Comparison of ENCODE assay signal across 8 mouse cellular contexts in the genomic region with DNA sequence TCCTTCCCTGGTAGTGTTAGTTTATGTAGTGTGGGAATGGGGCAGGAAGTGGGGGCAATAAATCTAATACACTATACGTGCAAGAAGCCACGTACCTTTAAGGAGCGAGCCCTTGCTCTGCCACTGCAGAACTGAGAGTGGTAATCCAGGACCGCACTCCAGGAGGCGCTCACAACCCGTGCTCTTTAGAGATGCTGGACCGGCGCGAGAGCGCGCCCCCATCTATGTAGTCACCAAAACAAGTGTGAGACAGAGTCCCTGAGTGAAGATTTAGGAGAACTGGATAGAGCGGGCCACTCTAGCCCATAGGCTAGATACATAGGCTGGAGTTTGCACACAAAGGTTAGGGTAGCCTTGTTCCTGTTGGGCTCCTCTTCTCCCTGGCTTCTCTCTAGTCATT. TPM values are rescaled to one million over a fixed set of nuclear protein-coding genes. Genes with fewer than 3 reads are reported as not detected.
A peak's percentile ranks its signal among the peaks of the same experiment; 100 is the strongest.
DNase-seq lines count a peak whose midpoint lies in the region; ATAC-seq and TF ChIP-seq lines count a peak whose summit lies in the region.

No protein-coding gene starts in this region.

- ATAC-seq in activated CD4-positive, CD25-positive, alpha-beta regulatory T cell, adult 4 months: peak; percentile 48
- ATAC-seq in kidney, postnatal 0 days (replicated peaks; ENCODE audit: low FRiP score, low read depth): peak; percentile 66
- peak; percentile 26; the same call in 1 of the 2 replicates for ATAC-seq in liver, embryonic 12.5 days
- no peak for ATAC-seq in neural tube, embryonic 15.5 days (ENCODE audit: low FRiP score)

- no peak overlapping the region for H3K27ac ChIP-seq in kidney, postnatal 0 days
- no peak overlapping the region for H3K27ac ChIP-seq in liver, embryonic 12.5 days
- no peak overlapping the region for H3K27ac ChIP-seq in neural tube, embryonic 15.5 days (replicated peaks)
- H3K27ac ChIP-seq in testis, adult 2 months (ENCODE audit: control insufficient read depth, insufficient read depth, low read depth, low read length): no peak overlapping the region

- H3K4me2 ChIP-seq in kidney, postnatal 0 days (ENCODE audit: low read length): no peak overlapping the region
- H3K4me2 ChIP-seq in liver, embryonic 12.5 days: peak overlapping the region; percentile 8
- H3K4me2 ChIP-seq in neural tube, embryonic 15.5 days: peak overlapping the region; percentile 17; the same call in 1 of the 2 replicates

- no peak overlapping the region for H3K9ac ChIP-seq in kidney, postnatal 0 days (ENCODE audit: low read depth, low read length)
- H3K9ac ChIP-seq in liver, embryonic 12.5 days: no peak overlapping the region
- H3K9ac ChIP-seq in neural tube, embryonic 15.5 days (replicated peaks): no peak overlapping the region

- DNase-seq in 3134 (ENCODE audit: extremely low read depth, insufficient read length, low spot score): peak; percentile 67
- DNase-seq in embryo, embryonic 10.5 days (ENCODE audit: low spot score): peak; percentile 90
- DNase-seq in heart, adult 8-10 months (ENCODE audit: low spot score): peak; percentile 78
- DNase-seq in kidney, postnatal 0 days (ENCODE audit: low spot score): peak; percentile 91

- H3K36me3 ChIP-seq in kidney, postnatal 0 days (ENCODE audit: insufficient read depth, low read length): no peaks in the 10 kb centered on the region
- no peaks in the 10 kb centered on the region for H3K36me3 ChIP-seq in liver, embryonic 12.5 days
- peaks cover 6% of the 10 kb centered on the region for H3K36me3 ChIP-seq in neural tube, embryonic 15.5 days
- no peaks in the 10 kb centered on the region for H3K36me3 ChIP-seq in testis, adult 2 months (ENCODE audit: control insufficient read depth, insufficient read depth, low read length)

- TF ChIP-seq POLR2A in testis, adult 2 months (IDR thresholded peaks at IDR 0.05; ENCODE audit: control insufficient read depth, low read depth, low read length): no peak

- H3K4me1 ChIP-seq in kidney, postnatal 0 days (replicated peaks; ENCODE audit: insufficient read depth, low read length): no peaks in the 10 kb centered on the region
- H3K4me1 ChIP-seq in liver, embryonic 12.5 days: peaks cover 21% of the 10 kb centered on the region
- H3K4me1 ChIP-seq in neural tube, embryonic 15.5 days: peaks cover 32% of the 10 kb centered on the region
- H3K4me1 ChIP-seq in testis, adult 2 months (ENCODE audit: control insufficient read depth, insufficient read depth, low read length): no peaks in the 10 kb centered on the region; the same call in 1 of the 2 replicates

- WGBS in kidney, postnatal 0 days: 1% methylated on average over 12 of the region's 12 CpGs
- 5% methylated on average over 12 of the region's 12 CpGs for WGBS in liver, embryonic 12.5 days (ENCODE audit: insufficient replicate concordance)
- WGBS in neural tube, embryonic 15.5 days: 3% methylated on average over 12 of the region's 12 CpGs

- no peak overlapping the region for H3K4me3 ChIP-seq in kidney, postnatal 0 days (replicated peaks; ENCODE audit: low read depth, low read length)
- H3K4me3 ChIP-seq in liver, embryonic 12.5 days: no peak overlapping the region
- no peak overlapping the region for H3K4me3 ChIP-seq in neural tube, embryonic 15.5 days (replicated peaks)
- no peak overlapping the region for H3K4me3 ChIP-seq in testis, adult 2 months (ENCODE audit: control insufficient read depth, low read depth, low read length)

- no peaks in the 10 kb centered on the region for H3K9me3 ChIP-seq in kidney, postnatal 0 days (replicated peaks; ENCODE audit: low read length)
- H3K9me3 ChIP-seq in liver, embryonic 12.5 days (replicated peaks): no peaks in the 10 kb centered on the region
- H3K9me3 ChIP-seq in neural tube, embryonic 15.5 days (replicated peaks): no peaks in the 10 kb centered on the region

- TF ChIP-seq CTCF in kidney, postnatal 0 days (IDR thresholded peaks at IDR 0.05; ENCODE audit: low read depth): peak; percentile 89
- TF ChIP-seq CTCF in testis, adult 2 months (IDR thresholded peaks at IDR 0.05; ENCODE audit: control insufficient read depth, insufficient read depth, insufficient replicate concordance, low read depth, low read length): peak; percentile 62; the same call in 1 of the 2 replicates

- no peaks in the 10 kb centered on the region for H3K27me3 ChIP-seq in kidney, postnatal 0 days (ENCODE audit: insufficient read depth, low read length)
- H3K27me3 ChIP-seq in liver, embryonic 12.5 days (replicated peaks): no peaks in the 10 kb centered on the region
- no peaks in the 10 kb centered on the region for H3K27me3 ChIP-seq in neural tube, embryonic 15.5 days (replicated peaks)
- H3K27me3 ChIP-seq in testis, adult 2 months (ENCODE audit: control insufficient read depth, insufficient read depth, low read length): no peaks in the 10 kb centered on the region

RNA-seq across cellular contexts. Expression of a gene that starts 2.7 kb away (rescaled TPM):
- polyA plus RNA-seq in activated CD4-positive, CD25-positive, alpha-beta regulatory T cell, adult 4 months (2017; shearing (Covaris generic)): 10 to 100 TPM; 13.2 to 13.3 TPM
- total RNA-seq in heart, adult 8-10 months (2022): 10 to 100 TPM; 40.8 to 42.0 (median 40.9) TPM
- polyA plus RNA-seq in kidney, postnatal 0 days (2015; fragmentation: Nextera tagmentation; extraction: Ambion mirVana): 74.6 and 74.7 TPM in 2 replicates
- polyA plus RNA-seq in liver, embryonic 12.5 days (2016; fragmentation: Nextera tagmentation; extraction: Ambion mirVana): 22.4 and 22.6 TPM in 2 replicates
- 199 and 224 TPM in 2 replicates for polyA plus RNA-seq in neural tube, embryonic 15.5 days (2015; fragmentation: Nextera tagmentation; extraction: Ambion mirVana)
- 155 and 178 TPM in 2 replicates for polyA plus RNA-seq in testis, adult 2 months (2012; rRNA removed)

RNA-seq across cellular contexts. Expression of a gene that starts 11.8 kb away (rescaled TPM):
- 1 to 10 TPM; 2.2 to 3.2 TPM for polyA plus RNA-seq in activated CD4-positive, CD25-positive, alpha-beta regulatory T cell, adult 4 months (2017; shearing (Covaris generic))
- 1 to 10 TPM in 1 of 4 experiments, under 1 TPM in 2, not detected in 1; 0.41 to 1.2 (median 0.87) TPM for total RNA-seq in heart, adult 8-10 months (2022)
- polyA plus RNA-seq in kidney, postnatal 0 days (2015; fragmentation: Nextera tagmentation; extraction: Ambion mirVana): 40.9 and 46.8 TPM in 2 replicates
- polyA plus RNA-seq in liver, embryonic 12.5 days (2016; fragmentation: Nextera tagmentation; extraction: Ambion mirVana): 2.9 and 3.6 TPM in 2 replicates
- polyA plus RNA-seq in neural tube, embryonic 15.5 days (2015; fragmentation: Nextera tagmentation; extraction: Ambion mirVana): 74.8 and 94.6 TPM in 2 replicates
- 11.8 and 14.8 TPM in 2 replicates for polyA plus RNA-seq in testis, adult 2 months (2012; rRNA removed)

RNA-seq across cellular contexts. Expression of a gene that starts 16.2 kb away (rescaled TPM):
- polyA plus RNA-seq in activated CD4-positive, CD25-positive, alpha-beta regulatory T cell, adult 4 months (2017; shearing (Covaris generic)): 100 to 1,000 TPM; 234 to 326 TPM
- 100 to 1,000 TPM; 151 to 179 (median 164) TPM for total RNA-seq in heart, adult 8-10 months (2022)
- polyA plus RNA-seq in kidney, postnatal 0 days (2015; fragmentation: Nextera tagmentation; extraction: Ambion mirVana): 304 and 321 TPM in 2 replicates
- polyA plus RNA-seq in liver, embryonic 12.5 days (2016; fragmentation: Nextera tagmentation; extraction: Ambion mirVana): 334 and 339 TPM in 2 replicates
- 479 and 502 TPM in 2 replicates for polyA plus RNA-seq in neural tube, embryonic 15.5 days (2015; fragmentation: Nextera tagmentation; extraction: Ambion mirVana)
- 259 and 286 TPM in 2 replicates for polyA plus RNA-seq in testis, adult 2 months (2012; rRNA removed)

RNA-seq across cellular contexts. Expression of a gene that starts 28.5 kb away (rescaled TPM):
- polyA plus RNA-seq in activated CD4-positive, CD25-positive, alpha-beta regulatory T cell, adult 4 months (2017; shearing (Covaris generic)): 1 to 10 TPM in 1 of 2 experiments, under 1 TPM in 1; 0.71 to 1.2 TPM
- total RNA-seq in heart, adult 8-10 months (2022): under 1 TPM in 1 of 4 experiments, not detected in 3; 0.26 TPM
- 0.29 and 0.52 TPM in 2 replicates for polyA plus RNA-seq in kidney, postnatal 0 days (2015; fragmentation: Nextera tagmentation; extraction: Ambion mirVana)
- 0.17 and 0.55 TPM in 2 replicates for polyA plus RNA-seq in liver, embryonic 12.5 days (2016; fragmentation: Nextera tagmentation; extraction: Ambion mirVana)
- 1.3 and 6.9 TPM in 2 replicates for polyA plus RNA-seq in neural tube, embryonic 15.5 days (2015; fragmentation: Nextera tagmentation; extraction: Ambion mirVana)
- polyA plus RNA-seq in testis, adult 2 months (2012; rRNA removed): 0.80 and 0.97 TPM in 2 replicates

RNA-seq across cellular contexts. Expression of a gene that starts 33.4 kb away (rescaled TPM):
- polyA plus RNA-seq in activated CD4-positive, CD25-positive, alpha-beta regulatory T cell, adult 4 months (2017; shearing (Covaris generic)): 1 to 10 TPM in 1 of 2 experiments, under 1 TPM in 1; 0.91 to 2.7 TPM
- 10 to 100 TPM; 22.4 to 29.0 (median 26.4) TPM for total RNA-seq in heart, adult 8-10 months (2022)
- polyA plus RNA-seq in kidney, postnatal 0 days (2015; fragmentation: Nextera tagmentation; extraction: Ambion mirVana): 16.0 and 17.9 TPM in 2 replicates
- 7.4 and 8.4 TPM in 2 replicates for polyA plus RNA-seq in liver, embryonic 12.5 days (2016; fragmentation: Nextera tagmentation; extraction: Ambion mirVana)
- polyA plus RNA-seq in neural tube, embryonic 15.5 days (2015; fragmentation: Nextera tagmentation; extraction: Ambion mirVana): 53.0 and 60.0 TPM in 2 replicates
- polyA plus RNA-seq in testis, adult 2 months (2012; rRNA removed): 0.69 and 0.85 TPM in 2 replicates
